Mouse (Mus musculus) WW6 (cell line): ENCODE measurements around the gene Baz1a.
"Not testable (repeated sequence)": the region's sequence is repeated elsewhere in the genome, so short reads cannot be mapped to it uniquely, and the experiment has no call there.

ENCODE experiments used
- DNase-seq: peaks from one replicate; pipeline ENCODE4 v3.0.0-alpha.2; 2013; ENCODE audit warnings: low read depth, low spot score

The Baz1a gene

DNA sequence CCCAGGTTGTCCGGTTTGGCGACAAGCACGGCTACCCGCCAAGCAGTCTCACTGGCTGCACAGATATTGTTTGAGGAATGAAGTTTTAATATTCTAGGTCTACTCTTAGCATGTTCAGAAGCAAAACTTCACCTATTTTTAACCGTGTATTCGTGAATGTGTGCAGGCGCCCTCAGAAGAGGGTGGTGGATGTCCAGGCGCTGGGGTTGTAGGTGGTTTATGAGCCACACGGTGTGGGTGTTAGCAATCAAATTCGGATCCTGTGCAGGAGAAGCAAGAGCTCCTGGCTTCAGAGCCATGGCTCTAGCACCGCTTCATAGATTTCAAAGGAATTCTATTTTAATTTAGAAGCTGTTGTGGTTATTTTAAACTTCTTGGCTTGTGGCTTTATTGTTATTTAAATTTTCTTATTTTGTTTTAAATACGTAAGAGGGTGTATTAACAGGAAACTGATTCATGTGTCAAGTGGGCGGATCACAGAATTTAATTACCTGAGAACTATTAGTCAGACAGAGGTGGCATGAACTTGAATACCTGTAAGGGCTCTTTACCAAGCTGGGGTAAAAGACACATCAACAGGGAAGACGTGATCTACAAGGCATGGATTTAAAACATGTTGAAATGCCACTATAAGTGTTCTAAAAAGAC, 6.7 kb downstream of the Baz1a start:
- no peak for DNase-seq

GRCm38 (mm10) chr12:55006071-55006470, 8.1 kb downstream of the Baz1a start:
- DNase-seq = no peak

- DNase-seq = no peak
These were observed 9.8 kb downstream of the Baz1a start for GRCm38 (mm10) chr12:55004396-55004795.

- no peak for DNase-seq
These were observed 10.3 kb downstream of the Baz1a start for GRCm38 (mm10) chr12:55003843-55004242.

GRCm38 (mm10) chr12:55002532-55002931, 11.6 kb downstream of the Baz1a start:
- DNase-seq = not testable (repeated sequence)

DNA sequence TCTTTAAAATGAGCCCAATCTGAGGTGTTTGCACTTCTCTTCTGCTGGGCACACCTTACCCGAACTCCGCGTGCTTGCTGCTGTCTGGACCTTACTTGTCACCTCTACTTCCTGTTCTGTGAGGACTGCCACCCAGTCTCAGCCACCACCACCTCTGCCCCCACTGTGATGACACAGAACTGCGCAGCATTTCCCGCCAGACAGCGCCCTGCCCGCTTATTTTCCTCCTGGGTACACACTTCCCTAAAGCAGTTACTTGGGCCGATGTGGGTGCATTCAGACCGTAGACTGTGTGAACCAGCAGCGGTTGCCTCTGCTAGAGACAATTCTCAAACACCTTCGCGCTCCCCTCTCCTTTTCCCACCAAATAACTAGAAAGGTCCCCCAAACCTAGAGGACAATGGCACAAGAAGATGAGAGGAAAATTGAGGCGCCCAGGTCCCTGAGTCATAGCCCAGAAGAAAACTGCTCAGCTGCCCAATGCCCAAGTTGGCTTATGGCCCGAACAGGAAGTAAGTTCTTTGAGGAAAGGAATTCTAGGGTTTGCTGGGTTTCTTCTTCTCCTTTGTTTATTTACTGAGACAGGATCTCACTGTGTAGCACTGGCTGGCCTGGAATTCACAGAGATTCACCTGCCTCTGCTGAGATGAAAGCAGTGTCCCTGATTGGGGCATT, 15.0 kb downstream of the Baz1a start:
- no peak for DNase-seq

DNA sequence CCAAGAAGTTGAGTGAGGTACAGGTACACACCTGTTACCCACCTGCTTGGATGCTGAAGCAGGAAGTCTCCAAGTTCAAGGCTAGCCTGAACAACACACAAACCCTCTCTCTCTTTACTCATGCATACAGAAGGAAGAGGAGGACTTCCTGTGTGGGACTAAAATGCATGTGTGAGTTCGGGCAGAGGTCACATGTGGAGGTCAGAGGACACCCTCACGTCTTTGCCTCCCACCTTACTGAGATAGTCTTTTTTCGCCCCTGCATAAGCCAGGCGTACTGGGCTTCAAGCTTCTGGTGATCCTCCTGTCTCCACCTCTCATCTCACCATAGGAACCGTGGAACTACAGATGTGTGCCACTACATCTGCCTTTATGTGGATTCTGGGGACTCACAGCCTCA, 15.7 kb downstream of the Baz1a start:
- no peak for DNase-seq

DNA sequence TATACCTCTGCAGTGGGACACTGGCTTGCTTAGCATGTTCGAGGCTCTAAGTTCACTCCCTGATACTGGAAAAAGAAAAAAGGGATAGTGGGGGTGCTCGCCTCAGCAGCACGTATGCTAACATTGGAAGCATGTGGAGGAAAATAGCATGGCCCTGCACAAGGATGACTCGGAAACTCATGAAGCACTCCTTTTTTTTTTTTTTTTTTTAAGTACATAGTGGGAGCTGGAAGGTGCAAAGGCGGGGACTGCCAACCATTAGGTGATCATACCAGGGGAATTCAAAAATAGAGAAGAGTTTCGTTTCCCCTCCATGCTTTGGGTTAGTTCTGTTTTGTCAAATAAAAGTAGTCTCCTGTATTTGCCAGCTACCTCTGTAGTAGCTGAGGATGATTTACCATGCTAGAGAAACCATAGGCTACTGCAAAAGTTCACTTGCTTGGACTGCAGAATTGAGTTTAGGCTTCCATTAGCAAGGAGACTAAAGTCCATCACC, 17.1 kb downstream of the Baz1a start:
- DNase-seq = no peak

DNA sequence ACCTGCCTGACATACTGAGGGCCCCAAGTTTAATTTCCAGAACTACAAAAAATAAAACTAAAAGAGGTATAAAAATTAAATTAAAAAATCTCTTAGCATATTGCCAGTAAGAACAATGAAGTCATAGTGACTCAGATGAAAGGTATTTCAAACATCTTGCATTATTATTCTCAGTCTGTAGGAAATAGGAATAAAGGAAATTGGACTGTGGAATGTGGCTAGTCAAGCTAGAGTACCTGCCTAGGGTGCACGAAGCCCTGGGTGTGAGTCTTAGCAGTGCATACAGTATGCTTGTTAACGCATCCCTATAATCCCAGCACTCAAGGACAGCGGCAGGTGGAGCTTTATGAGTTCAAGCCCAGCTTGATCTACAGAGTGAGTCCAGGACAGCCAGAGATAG, 18.2 kb downstream of the Baz1a start:
- no peak for DNase-seq

DNA sequence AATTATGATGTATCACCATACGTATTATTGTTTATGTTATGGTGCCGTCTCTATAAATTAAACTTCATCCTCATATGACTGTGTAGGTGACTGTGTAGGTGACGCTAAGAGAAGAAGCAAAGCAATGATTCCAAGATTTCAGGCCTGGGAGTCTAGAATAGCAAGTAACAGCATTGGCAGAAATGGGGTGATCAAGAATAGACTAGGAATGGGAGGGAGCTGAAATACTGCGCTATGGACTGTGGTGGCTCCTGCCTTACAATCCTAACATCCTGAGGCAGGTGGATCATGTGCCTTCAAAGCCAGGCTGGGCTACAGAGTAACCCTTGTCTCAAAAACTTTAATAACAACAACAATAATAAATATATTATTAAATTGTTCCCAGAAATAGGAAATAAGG, 19.7 kb downstream of the Baz1a start:
- DNase-seq = no peak

- no peak for DNase-seq
These were observed 20.1 kb downstream of the Baz1a start for GRCm38 (mm10) chr12:54994068-54994386.

DNA sequence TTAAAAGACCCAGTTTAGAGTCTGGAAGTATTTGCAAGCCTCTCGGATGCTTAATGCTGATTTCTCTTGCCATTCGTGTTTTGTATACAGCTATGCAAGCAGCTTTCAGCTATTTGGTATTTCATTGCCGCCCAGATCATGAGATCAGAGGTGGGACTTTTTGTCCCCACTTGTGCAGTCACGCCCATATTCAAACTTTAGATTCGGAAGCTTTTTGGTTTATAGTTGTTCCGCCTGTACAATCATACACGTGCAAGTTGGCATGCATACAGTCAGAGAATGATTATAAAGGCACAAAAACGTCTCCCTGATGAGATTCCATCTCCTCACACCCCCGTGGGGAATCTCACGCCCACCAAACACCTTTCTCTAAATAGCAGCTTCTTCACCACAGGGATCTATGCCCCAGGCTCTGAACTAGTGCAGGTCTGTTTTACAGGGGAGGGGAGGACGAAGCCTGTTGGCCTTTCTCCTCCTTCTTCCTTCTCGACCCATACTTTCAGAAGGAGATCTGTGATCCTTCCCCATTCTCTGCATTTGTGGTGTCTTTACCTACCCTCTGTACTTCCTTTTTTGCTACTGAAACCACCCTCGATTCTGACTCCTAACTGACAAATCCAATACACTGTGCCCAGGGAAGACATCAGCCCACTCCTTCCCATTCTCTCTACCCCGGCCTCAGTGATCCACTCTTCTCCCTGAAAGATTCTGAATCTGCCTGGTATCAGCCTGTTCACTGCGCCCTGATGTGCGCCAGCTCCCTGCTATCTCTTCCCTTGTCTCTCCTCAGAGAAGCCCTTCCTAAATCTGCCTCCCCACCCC, 20.7 kb downstream of the Baz1a start:
- DNase-seq = no peak

DNA sequence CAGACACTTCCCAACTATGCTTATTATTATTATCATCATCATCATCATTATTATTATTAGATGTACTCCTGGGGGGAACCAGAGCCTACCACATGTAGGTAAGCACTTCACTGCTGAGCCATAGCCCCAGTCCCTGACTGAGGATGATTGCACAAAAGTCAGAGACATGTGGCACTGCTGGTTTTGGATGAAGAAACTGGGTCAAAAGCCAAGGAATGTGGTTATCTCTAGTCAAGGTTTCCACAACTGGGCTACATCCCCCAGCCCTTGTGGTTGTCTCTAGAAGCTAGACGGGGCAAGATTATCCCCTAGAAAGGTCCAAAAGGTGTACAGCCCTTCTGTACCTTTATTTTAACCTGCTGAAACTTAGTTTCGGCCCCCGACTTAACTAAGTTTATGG, 21.3 kb downstream of the Baz1a start:
- no peak for DNase-seq

DNA sequence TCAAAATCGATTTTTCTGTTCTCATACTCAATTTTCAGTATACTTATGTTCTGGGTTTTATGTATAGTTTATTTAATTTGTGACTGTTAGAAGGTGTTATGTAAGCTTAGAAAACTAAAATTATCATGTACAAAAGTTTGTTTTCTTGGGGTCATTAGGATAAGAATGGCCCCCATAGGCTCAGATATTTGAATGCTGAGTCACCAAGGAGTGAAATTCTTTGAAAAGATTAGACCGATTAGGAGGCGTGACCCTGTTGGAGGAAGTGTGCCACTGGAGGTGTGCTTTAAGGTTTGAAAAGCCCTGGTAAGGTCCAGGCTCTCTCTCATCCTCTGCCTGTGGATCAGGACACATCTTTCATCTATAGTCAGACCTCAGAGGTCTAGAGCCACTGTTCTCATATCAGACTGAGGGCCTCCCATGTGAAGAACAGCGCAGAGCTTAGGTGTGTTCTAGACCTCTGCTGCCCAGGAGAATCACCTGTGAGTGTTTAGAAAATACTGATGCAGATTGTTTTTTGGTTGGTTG, 25.8 kb downstream of the Baz1a start:
- no peak for DNase-seq

DNA sequence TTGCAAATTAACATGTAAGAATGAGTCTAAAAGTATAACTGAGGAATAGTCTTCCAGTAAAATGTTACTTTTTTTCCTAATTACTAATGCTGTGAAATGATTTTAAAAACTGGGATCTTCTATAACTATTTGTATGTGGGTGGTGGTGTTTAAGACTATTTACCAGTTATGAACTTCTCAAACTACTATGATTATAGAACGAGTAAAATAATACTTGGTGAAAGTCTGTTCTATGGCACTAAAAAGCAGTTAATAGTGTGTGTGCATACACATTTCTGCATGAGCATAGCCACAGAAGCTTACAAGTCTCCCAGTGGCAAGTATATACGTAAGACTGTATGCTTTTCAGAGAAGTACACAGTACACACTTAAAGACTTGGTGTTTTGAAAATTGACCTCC, 27.0 kb downstream of the Baz1a start:
- no peak for DNase-seq

GRCm38 (mm10) chr12:54986052-54986717, 28.0 kb downstream of the Baz1a start, which contains the start of gene Gm20403:
Gene Gm20403 (minus strand): TSS chr12:54986529.
- no peak for DNase-seq

GRCm38 (mm10) chr12:54985257-54986051, 28.7 kb downstream of the Baz1a start:
- no peak for DNase-seq

DNA sequence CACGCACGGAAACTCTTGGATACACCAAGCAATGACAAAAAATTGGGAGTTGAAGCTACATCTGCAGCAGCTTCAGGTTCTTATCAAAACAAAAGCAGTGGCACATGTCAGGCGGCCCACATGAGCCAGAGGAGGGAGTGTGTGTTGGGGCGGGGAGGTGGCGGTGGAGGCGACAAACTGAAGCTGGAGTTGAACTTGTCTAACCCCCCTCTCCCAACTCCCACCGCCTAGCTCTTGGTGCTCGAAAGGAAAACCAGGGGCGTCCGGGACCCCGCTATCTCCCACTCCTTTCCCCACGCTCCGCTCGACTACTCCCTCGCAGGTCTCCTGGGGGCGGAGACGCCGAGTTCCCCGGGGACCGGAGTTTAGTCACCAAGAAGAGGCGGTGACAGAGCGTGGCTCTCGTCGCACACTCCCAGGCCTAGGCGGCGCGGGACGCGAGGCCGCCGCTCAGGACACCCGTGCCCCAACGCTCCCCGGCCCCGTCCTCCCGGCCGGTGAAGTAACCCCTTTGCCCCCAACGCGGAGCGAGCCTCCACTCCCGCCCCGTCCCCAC, 29.4 kb downstream of the Baz1a start:
- DNase-seq = no peak

- no peak for DNase-seq
These were observed 31.0 kb downstream of the Baz1a start for GRCm38 (mm10) chr12:54982935-54983715.

- no peak for DNase-seq
These were observed 32.2 kb downstream of the Baz1a start for GRCm38 (mm10) chr12:54981962-54982361.
